Mouse (Mus musculus): ENCODE data around the gene Vinac1.
"Not testable (repeated sequence)": the region's sequence is repeated elsewhere in the genome, so short reads cannot be mapped to it uniquely, and the experiment has no call there.

Vinac1 gene

GRCm38 (mm10) chr2:129038937-129039631 lies 8.9 kb downstream of the Vinac1 start:
- peak; percentile 38 for DNase-seq

DNA sequence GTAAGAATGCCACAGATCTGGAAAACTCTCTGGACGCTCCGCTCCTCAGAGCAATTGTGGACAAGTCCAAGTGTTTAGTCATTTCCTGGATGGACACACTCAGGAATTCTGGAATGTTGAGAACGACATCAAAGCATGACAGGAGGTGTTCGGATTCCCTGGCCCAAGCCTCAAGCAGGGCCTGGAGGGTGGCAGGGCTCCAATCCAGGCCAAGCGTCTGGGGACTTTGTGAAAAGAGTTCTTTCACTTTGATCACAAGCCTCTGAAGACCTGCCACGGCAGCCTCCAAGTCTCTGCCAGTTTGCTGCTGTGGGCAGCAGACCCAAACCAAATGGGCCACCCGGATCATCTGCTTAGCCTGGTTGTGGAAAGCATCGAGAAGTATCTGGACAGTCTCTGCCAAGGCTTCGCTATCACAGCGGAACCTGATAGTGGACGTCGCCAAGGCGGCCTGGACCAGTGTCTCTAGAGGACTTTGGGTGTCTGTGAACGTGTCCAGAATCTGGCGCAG lies 9.5 kb downstream of the Vinac1 start:
- DNase-seq: peak; percentile 13

DNA sequence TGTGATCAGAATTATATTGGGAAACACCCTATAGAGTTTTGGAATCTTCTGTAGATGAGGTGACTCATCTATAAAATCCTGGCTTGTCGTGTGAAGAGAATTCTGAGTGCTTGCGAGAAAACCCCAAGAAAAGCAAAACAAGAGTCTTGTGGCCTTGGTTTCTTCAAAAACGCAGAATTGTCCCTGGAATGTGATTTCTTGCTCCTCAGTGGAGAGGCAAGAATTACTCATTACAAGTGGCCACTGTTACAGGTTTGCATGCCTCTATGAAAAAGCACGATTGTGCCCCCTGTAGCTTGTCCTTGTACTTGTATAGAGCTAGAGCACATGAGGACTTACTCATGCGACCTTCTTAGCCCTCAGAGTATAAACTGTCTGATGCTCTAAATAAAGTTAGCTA lies 12.6 kb downstream of the Vinac1 start:
- DNase-seq: no peak

GRCm38 (mm10) chr2:129024820-129025219 lies 23.2 kb downstream of the Vinac1 start:
- DNase-seq: no peak

GRCm38 (mm10) chr2:129020106-129020505 lies 27.9 kb downstream of the Vinac1 start:
- DNase-seq: no peak

- not testable (repeated sequence) for DNase-seq
These were observed 39.1 kb downstream of the Vinac1 start for GRCm38 (mm10) chr2:129008867-129009266.

DNA sequence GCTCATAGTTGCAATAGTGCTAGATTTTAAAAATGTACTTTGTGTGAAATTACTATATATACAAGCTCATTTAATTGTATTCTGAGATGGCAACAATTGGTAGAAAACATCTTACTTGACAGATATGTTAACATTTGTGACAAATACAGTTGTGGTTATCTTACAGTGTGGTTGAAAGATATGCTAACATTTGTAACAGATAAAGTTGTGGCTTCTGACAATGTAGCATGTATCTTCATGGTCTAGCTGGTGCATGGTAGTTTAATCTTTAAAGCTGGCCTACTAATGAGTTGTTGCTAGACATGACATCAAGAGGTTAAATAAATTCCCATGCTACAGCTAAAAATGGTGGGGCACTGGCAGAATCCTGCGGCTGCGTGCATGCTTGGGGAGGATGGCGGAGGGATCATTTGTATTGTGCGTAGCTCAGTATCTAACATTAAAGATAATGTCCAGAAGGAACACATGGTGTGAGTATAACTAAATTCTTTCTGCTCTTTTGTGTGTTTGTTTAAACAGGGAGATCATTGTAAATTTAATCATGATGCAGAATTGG lies 41.7 kb downstream of the Vinac1 start:
- DNase-seq: no peak

DNA sequence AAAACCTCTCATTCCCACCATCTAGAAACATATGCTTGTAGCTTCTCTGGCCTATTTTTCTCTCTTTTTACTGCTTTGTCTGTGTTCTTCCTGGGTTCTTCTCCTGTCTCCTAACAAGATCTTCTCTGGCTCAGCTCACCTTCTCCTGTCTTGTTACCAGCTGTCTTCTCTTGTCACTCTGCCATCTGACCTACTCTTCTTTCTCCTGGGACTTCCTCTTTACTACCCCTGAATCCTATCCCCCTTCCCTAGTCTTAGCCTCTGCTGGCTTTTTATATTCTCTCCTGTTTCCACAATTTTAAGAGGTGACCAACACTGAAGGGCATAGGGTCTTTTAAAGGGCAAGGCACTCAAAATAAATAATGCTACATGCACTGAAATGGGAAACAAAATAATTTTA lies 43.1 kb downstream of the Vinac1 start:
- no peak for DNase-seq

GRCm38 (mm10) chr2:128984746-128985145 lies 63.2 kb downstream of the Vinac1 start:
- no peak for DNase-seq

DNA sequence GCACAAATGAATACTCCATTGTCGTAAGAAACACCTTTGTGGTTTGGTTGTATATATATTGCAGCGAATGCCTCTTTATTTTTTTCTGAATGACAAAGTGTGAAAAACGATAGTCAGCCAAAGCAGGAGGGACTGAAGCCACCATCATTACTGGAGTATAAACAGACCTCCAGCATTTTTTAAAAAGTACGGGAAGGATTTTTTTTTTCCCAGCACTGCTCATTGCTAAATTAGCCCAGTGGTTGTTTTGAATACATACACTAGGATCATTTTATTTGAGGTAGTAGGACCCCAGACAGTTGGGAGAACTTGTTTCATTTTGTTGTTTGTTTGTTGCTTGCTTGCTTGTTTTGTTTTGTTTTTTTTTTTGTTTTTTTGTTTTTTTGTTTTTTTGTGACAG lies 72.4 kb downstream of the Vinac1 start:
- no peak for DNase-seq
